Mouse (Mus musculus) R1 (cell line): ENCODE measurements around the gene Nf1.
A peak's percentile ranks its signal among the peaks of the same experiment; 100 is the strongest.

Experiments
- DNase-seq: peaks from one replicate; pipeline ENCODE4 v3.0.0-alpha.2; 2018; ENCODE audit warnings: low read depth, low spot score

Nf1 gene

DNA sequence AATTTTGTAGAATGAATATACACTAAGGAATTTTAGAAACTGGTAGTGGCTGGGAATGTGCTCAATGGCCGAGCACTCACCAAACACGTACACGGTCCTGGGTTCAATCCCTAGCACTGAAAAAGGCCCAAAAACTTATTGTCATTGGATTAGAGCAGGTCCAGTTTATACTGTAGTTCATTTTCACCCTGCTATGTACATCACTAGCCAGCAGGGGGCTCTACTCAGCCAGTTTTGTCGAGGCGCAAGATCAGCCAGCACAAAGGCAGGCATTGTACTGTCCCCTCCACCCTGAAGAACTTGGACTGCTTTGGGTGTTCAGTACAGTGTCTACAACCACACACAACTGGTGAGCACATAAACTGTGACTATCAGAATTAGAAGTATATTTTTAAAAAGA lies 244.7 kb downstream of the Nf1 start:
- peak; percentile 70 for DNase-seq

DNA sequence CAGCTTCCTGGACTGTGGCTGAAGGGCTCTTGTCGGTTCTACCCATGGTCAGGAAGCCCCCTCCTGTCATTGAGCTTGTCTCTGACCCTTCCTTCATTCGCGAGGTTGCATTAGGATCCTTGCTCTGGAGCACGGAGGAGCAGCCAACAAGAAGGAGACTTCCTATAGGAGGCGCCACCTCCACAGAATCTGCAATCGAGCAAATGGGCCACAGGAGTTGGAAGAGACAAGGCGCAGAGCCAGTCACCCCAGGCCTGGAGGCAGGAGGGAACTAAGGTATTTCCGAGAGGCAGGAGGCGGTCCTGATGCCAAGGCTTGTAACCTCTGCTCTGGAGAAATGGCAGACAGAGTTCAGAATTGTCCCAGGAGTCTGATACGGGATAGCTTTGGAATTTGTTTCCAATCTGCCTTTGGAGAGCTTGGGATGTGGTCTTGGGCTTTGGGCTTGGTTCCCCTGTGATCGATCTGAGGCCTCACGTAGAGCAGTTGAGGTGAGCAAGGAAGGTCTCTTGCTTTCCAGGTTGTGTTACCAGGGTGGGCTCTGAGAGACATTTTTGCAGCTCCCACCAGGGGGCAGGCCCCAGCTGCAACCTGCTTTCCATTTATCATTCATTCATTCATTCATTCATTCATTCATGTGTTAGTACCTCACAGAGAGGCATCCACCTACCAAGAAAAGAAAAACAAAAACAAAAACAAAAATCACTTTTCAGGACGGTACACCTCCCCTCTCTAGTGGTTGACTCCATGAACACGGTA lies 250.0 kb downstream of the Nf1 start:
- DNase-seq: peak; percentile 84

DNA sequence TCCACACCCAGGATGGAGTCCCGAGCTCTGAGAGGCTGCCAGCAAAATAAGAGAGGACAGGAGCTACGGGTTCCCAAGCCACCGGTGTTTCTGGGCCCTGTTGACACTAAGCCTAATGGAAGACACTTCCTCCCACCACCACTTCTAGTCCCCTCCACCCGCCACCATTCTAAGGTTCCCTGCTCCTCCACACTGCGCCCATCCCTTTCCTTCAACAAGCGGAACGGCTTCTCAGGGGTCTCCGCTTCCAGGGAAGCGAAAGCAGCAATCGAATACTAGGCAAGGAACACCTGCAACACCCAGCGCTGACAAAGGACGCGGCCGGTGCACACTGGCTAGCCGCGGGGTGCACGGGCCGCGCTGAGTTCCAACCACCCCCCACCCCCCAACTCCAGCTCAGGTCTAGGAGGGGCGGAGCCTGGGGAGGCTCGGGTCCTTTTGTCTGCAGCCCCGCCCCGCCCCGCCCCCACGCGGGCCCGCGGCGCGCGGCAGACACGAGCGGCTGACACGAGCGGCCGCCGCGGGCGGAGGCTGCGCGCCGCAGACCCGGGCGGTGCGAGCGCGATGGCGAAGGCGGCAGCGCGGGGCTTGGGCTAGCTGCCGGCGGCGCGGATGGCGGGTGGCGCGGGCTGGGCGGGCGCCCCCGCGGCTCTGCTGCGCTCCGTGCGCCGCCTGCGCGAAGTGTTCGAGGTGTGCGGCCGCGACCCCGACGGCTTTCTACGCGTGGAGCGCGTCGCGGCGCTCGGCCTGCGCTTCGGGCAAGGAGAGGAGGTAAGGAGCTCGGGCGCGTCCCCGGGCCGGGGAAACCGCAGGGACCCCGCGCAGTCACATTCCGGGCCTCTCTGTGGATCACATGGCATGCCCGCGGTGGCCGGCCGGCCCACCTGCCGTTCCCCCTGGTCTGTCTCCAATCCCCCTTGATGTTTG lies 251.4 kb downstream of the Nf1 start, which contains the start of gene Rab11fip4:
TSS of gene Rab11fip4 (plus strand) at position 549 of the 927 bp plus-strand sequence.
- DNase-seq: peak; percentile 82

DNA sequence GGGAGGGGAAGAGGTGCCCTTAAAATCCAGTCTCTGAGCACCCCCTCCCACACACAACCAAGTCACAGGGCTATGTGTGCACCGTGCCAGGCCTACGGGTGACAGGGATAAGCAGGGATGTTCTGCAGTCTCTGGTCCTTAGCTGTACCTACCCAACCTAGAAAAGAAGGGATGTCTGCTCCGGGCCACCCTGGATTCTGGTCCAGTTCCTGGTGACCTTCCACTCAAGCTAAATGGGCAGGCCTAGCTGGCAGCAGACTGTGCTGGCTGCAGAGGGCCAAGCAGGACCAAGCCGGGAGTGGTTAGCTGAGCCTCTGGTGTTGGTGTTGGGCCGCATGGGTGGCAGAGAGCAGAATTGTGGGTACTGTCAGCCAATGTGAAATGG lies 252.1 kb downstream of the Nf1 start:
- no peak for DNase-seq

DNA sequence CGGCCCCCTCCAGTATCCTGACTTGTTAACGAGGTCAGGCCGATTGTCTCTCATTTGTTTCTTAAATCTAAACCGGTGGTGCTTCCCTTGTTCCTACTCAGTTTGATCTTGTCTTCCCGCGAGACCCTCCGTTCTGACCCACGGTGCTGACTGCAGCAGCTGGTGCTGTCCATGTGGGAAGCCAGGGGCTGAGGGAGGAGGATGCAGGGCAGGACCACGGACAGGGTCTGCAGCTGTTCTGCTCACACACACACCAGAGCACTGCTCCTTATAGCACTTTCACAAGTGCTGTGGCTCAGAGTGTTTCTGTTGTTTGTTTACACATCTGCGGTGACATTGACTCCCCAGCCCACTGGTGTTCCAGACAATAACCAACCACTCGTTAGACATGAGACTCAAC lies 254.0 kb downstream of the Nf1 start:
- DNase-seq: peak; percentile 80

DNA sequence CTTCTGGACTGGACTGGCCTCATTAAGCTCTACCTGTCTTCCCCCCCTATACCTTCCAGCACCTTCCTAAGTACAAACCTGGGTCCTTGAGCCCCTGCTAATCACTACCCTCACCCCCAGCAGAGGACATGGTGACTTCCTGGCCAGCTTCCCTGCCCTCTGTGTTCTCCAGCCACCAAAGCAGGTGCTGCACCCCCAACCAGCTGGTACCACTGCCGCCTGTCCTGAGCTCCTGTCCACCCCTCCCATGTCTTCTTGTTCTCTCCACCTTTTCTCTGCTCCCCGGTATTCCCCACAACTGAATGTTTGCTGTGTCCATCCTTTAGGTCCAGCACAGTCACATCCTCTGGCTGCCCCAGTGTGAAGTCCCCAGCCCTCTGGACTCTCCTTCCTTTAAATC lies 271.0 kb downstream of the Nf1 start:
- DNase-seq: no peak

DNA sequence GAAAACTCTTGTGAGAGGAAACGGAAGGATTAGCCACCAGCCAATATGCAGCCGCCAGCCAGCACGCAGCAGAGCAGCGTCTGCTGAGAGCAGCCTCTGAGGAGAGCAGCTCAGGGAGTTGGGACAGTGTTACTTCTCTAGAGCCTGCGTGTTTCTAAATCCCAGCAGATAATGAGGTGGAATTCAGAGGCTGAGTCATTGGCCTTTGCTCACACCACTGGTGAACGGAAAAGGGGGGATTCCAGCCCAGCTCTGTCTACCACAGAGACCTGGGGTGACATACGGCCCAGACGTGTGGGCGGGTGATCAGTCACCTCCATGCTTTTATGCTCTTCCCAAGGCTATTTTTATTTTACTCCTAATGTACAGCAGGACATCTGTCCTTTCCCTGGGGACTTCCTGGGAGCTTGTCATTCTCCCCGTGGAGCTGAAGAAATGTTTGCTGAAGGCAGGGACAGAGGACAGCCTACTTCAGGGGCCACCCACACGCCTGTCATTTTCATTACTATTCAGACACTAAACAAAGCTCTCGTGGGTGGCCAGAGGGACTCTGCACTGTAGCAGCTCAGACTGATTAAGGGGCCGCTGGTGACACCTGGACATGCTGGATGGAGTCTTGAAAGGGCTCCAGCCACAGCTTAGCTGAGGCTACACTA lies 271.6 kb downstream of the Nf1 start:
- DNase-seq: no peak

DNA sequence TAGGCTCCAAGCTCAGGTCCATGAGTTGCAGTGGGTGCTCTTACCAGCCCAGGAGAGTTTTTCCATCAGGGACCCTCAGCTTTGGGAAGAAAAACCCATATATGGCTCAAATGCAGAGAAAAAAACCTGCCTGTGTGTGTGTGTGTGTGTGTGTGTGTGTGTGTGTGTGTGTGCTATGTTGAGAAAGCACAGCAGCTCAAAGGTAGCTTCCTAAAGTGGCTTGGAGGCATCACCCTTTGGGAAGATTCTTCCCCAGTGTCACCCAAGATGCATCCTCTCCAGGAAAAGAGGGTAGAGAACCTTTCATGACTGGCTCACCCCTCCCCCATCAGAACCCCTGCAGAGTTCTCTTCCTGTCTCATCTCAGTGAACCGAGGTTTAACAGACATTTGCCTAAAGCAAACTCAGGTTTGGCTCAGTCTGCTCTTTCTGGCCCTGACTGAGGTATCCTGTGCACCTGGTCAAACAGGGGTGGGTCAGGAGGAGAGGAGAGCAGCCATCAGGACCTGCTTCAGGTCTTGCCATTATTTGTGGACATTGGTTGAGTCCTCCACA lies 272.6 kb downstream of the Nf1 start:
- DNase-seq: peak; percentile 67

DNA sequence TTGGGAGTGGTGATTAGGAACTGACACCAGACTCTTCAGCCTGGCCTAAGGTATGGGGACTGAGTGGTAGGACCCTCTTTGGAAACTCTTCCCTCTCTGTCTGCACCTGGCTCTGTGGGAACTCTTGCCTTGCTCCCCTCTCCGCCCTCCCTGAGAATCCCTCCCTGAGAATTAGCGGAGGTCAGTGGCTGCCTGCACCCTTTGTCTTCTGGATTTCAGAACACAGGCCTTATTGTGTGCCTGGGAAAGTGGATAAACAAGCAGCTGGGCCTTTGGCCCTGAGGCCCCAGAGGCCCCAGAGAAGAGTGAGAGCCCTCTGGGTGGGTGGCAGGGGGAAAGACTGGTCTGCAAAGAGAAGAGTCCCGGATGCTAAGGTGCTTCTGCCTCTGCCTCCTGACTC lies 273.6 kb downstream of the Nf1 start:
- no peak for DNase-seq

DNA sequence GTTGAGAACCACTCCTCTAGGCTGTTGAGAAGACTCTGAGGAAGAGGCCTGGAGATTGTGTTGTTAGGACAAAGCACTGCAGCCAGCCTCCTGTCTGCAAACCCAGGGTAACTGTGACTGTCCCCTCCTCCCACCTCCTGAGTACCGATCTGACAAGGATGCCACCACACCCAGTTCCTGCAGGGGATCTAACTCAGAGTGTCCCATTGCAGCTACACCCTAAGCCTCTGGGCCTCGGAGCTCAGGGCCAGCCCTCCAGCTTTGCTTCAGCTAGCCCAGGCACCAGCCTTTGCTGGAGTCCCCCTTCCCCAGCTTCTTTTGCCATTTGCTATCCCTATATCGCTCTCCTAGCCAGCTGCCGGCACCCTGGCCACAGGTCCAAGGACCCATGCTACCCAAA lies 274.2 kb downstream of the Nf1 start:
- no peak for DNase-seq

DNA sequence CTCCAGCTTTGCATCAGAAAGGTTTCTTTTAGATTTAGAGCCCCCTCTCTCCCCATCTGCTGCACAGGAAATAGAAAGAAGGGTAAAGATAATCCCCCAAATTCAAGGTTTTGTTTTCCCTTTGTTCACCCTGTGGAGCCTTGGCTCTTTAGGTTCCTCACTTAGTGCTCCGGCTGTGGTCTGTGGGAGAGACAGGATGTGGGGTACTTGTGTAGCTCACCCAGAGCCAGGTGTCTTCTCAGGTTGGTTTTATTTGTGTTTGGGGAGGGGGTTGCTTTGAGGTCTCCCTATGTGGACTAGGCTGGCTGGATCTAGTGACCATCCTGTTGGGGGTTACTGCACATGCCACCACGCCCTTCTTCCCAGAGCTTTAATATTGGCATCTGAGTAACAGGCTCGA lies 275.4 kb downstream of the Nf1 start:
- no peak for DNase-seq

DNA sequence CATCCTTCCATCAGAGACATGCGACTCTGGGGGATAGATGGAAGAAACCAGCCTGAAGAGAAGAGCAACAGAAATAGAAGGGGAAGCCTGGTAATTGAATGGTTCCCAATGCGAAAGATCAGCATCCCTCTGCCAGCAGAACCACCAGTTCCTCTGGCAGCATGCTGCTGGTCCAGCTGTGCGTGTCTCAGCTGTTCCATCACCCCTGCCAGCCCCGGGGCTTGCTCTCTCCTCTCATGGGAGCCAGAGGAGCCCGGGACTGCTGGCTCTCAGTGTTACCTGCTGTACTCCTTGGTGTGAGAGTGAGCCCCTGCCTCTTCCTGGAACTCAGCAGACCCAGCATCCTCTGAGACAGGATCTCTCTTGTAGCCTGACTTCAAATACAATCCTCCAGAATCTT lies 276.4 kb downstream of the Nf1 start:
- no peak for DNase-seq

DNA sequence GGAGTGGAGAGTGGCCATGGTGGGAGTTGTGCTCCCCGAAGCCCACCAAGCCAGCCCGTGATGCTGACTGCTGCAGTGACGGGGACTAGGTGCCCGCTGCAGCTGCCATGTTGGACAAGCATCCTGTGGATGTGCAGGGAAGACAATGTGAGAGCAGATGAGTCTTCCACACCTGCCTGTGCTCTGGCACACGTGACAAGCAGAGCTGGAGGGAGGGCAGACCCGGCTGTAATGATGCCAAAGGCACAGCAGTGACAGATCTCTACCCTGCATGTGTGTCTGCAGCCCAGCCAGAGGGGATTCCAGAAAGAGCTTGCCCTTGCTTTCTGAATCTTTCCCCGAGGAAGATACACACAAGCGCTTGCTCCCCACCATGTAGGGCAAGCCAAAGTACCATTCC lies 278.5 kb downstream of the Nf1 start:
- DNase-seq: no peak

DNA sequence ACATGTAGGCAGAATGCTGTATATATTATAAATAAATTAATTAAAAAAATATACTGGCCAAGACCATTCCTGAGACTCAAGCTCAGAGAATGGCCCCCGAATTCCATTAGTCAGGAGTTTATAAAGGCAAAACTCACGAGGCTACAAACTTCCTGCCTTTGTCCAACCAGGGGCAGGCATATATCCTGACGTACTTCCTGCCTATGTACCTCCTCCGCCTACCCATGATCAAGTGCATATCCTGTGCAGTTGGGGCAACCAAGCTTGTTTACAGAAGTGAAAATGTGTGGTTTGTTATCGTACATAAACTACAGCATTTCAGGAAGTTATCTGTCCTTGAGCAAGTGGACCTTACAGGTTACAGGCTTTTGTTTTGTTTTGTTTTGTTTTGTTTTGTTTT lies 283.5 kb downstream of the Nf1 start:
- peak; percentile 65 for DNase-seq

DNA sequence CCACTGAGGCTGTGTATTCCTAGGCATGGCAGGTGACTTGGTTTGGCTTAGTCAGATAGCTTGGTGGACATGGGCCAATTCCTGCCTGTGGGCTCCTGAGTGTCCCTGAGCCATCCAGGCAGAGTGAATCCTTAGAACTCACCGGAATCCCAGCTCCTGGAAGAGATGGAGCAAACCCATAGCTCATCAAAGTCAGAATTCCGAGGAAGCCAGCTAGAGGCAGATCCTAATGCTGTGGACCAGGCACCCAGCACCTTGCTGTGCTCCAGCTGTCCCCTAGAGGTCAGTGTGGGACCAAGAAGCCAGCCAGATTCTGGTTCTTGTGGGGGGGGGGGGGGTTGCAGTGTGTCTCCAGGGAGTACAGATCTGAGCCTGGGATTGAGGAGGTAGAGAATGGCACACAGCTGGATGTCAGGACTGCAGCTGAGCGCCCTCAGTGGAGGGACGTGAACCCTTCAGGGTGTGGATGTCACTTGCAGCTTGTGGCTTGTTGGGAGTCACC lies 285.4 kb downstream of the Nf1 start:
- peak; percentile 68 for DNase-seq

DNA sequence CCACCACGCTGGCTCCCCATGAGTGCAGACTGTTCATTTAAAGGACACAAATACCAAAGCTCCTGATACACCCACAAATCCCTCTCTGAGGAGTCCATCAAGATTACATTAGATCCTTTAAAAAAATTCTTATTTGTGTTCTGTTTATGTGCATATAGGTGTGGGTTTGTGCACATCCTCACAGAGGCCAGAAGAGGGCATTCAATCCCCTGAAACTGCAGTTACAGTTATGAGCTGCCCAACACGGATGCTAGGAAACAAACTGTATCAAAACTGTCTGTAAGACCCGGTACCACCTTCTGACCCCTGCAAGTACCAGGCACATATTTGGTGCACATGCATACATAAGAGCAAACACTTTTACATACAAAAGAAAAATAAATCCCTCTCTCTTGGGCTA lies 289.2 kb downstream of the Nf1 start:
- DNase-seq: peak; percentile 54

DNA sequence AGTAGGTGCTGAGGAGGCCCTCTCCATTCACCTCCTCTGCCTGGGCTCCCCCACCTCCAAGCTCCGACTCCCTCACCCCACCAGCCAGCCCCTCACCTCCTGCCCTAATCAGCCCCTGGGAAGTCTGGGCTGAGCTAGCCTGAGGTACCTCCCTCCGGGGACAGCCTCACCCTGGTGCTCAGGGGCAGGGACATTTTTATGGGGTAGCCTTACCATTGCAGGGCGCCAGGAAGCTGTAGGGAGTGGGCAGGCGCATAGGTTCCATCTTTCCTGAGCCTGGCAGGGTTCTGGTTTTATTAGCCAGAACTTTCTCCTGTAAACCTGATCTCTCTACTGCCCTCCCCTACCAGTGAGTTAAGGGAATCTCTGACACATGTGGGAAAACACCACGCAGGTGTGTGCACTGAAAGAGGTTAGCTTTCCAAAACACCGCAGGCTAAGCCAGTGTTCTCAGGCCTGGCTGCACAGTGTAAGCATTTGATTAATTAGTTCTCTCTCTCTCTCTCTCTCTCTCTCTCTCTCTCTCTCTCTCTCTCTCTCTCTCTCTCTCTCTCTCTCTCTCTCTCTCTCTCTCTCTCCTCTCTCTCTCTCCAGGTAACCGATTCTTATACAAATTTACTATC lies 290.4 kb downstream of the Nf1 start:
- no peak for DNase-seq

DNA sequence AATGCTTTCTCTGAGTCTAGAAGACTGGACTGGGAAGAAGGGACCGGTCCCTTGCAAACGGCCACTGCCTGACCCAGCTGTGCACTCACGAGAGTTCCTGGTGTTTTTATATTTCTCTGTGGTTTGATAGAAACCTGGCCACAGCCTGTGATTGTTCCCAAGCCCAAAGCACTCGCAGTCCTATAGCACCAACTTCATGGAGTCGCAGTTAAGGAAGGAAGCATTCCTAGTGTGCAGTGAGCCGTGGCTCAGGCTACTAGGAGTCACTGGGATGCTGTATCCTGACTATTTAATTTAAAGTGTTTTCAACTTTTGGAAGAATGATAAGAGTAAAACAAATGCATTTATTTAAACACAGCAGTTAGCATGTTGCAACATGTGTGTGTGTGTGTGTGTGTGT lies 291.0 kb downstream of the Nf1 start:
- DNase-seq: no peak
